Mouse (Mus musculus) liver, embryonic 11.5 days (tissue): ENCODE measurements around the gene Sdc4. TPM values are rescaled to one million over a fixed set of nuclear protein-coding genes. Genes with fewer than 3 reads are reported as not detected.
A peak's percentile ranks its signal among the peaks of the same experiment; 100 is the strongest.

ENCODE experiments used
- ATAC-seq: fragments of 200-750 bp; cut with Nextera tagmentation; replicated peaks from 2 replicates; pipeline ENCODE4 v1.8.0; 2017; ENCODE audit warnings: moderate number of reproducible peaks, mild to moderate bottlenecking, moderate TSS enrichment, moderate library complexity; ENCODE audit not compliant: low FRiP score
- DNase-seq: peaks from one replicate; pipeline ENCODE4 v3.0.0-alpha.2; 2017; ENCODE audit warnings: low spot score
- H3K27ac ChIP-seq: fragments of 300-500 bp; sonication (generic); 2 replicates; pipeline ENCODE4 v1.5.1; 2014; ENCODE audit warnings: mild to moderate bottlenecking, low read depth, low read length, control low read depth
- H3K27me3 ChIP-seq: fragments of 300-500 bp; sonication (generic); replicated peaks from 2 replicates; pipeline ENCODE4 v1.6.1; 2014; ENCODE audit warnings: low read length, mixed read lengths; ENCODE audit not compliant: control insufficient read depth, insufficient read depth
- H3K36me3 ChIP-seq: fragments of 300-500 bp; sonication (generic); 2 replicates; pipeline ENCODE4 v1.6.1; 2014; ENCODE audit warnings: mild to moderate bottlenecking, low read length, moderate library complexity, mixed read lengths; ENCODE audit not compliant: control insufficient read depth, insufficient read depth
- H3K4me1 ChIP-seq: fragments of 300-500 bp; sonication (generic); replicated peaks from 2 replicates; pipeline ENCODE4 v1.6.1; 2014; ENCODE audit warnings: low read length, mixed read lengths; ENCODE audit not compliant: control insufficient read depth, insufficient read depth
- H3K4me2 ChIP-seq: fragments of 300-500 bp; sonication (generic); 2 replicates; pipeline ENCODE4 v1.6.1; 2014; ENCODE audit warnings: mild to moderate bottlenecking, control low read depth, moderate library complexity
- H3K4me3 ChIP-seq: fragments of 300-500 bp; sonication (generic); 2 replicates; pipeline ENCODE4 v1.5.1; 2014; ENCODE audit warnings: low read depth, low read length, control low read depth
- H3K9ac ChIP-seq: fragments of 300-500 bp; sonication (generic); 2 replicates; pipeline ENCODE4 v1.6.1; 2014; ENCODE audit warnings: low read depth, low read length, control low read depth
- H3K9me3 ChIP-seq: fragments of 300-500 bp; sonication (generic); 2 replicates; pipeline ENCODE4 v1.6.1; 2016; ENCODE audit warnings: low read length, inconsistent platforms, mixed read lengths; ENCODE audit not compliant: control insufficient read depth
- WGBS: fragments of 180-500 bp; shearing (Covaris S2); extraction: QIAGEN DNeasy Blood & Tissue Kit; methylation state at CpG from one replicate; pipeline ENCODE4 v1.1.7; 2014; 5-methylcytosine and 5-hydroxymethylcytosine counted together
- polyA plus RNA-seq: library from polyadenylated mRNA; unstranded; fragments of >200 nt; fragmentation: Nextera tagmentation; extraction: Ambion mirVana; gene quantifications from 2 replicates; pipeline ENCODE4 v1.2.1, GENCODE M21; 2014

Sdc4 gene
- polyA plus RNA-seq, 1 experiment from 2014 or later = 38.9 TPM

DNA sequence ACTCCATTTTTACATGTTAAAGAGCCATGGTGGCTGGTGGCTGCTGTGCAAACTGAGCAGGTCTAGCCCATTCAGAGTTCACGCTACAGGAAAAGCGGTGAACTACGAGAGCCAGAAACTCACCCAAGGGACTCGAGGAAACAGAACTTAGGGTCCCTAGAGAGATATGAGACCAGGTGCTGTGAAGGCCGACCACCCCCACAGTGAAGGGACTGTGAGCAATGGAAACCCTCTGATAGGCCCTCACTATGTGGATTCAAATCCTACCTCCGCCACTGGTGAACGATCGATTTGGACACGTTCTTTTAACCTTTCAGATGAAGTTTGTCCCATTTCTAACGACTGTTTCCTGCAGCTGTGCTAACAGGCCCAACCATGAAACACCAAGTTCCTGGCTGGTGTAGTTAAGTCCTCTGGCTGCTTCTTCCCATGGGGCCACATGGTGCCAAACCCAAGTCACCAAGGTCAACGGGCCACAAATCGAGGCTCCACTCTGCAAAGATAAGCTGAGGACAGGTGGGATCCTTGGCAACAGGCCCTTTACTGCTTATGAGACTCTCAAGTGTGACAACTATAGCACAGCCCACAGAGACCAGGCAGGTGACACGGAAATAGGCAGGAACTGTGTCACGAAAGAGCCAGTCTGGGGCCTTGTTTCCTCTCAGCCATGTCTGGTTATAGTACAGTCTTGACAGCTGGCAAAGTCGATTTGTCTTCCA lies 20.9 kb downstream of the Sdc4 start:
- no peak overlapping the region for H3K9ac ChIP-seq
- WGBS = 84% methylated on average over 15 of the region's 15 CpGs
- no peak for ATAC-seq
- no peak overlapping the region for H3K4me2 ChIP-seq
- no peak overlapping the region for H3K27ac ChIP-seq
- no peaks in the 10 kb centered on the region for H3K9me3 ChIP-seq
- peaks cover 3% of the 10 kb centered on the region; the same call in 1 of the 2 replicates for H3K4me1 ChIP-seq
- peaks cover 3% of the 10 kb centered on the region for H3K27me3 ChIP-seq
- peaks cover 10% of the 10 kb centered on the region; the same call in 1 of the 2 replicates for H3K36me3 ChIP-seq
- no peak overlapping the region for H3K4me3 ChIP-seq
- no peak for DNase-seq

DNA sequence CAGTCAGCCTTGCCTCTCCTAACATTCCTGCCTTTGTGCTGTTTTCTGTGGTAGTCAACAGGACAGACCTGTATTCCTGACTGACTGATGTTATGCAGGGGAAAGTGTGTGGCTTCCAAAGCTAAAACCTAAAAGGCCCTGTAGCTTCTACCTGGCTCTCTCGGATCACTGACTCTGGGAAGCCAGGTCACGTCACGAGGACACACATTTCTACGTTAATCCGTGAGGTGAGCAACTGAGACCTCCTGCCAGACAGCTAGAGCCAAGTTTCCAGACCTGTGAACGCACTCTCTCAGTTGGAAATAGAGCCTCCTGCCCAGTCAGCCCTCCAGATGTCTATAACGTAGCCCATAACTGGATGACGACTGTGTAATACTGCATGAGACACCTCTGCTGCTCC lies 21.7 kb downstream of the Sdc4 start:
- Histone ChIP-seq H3K27ac (no peak overlapping the region), H3K4me1 (peaks cover 3% of the 10 kb centered on the region; the same call in 1 of the 2 replicates), H3K36me3 (peaks cover 9% of the 10 kb centered on the region; the same call in 1 of the 2 replicates), H3K9ac (no peak overlapping the region), H3K27me3 (no peaks in the 10 kb centered on the region; the same call in 1 of the 2 replicates), H3K4me3 (no peak overlapping the region), H3K4me2 (no peak overlapping the region), H3K9me3 (no peaks in the 10 kb centered on the region)
- 80% methylated on average over 8 of the region's 8 CpGs for WGBS
- no peak for ATAC-seq
- DNase-seq = no peak

DNA sequence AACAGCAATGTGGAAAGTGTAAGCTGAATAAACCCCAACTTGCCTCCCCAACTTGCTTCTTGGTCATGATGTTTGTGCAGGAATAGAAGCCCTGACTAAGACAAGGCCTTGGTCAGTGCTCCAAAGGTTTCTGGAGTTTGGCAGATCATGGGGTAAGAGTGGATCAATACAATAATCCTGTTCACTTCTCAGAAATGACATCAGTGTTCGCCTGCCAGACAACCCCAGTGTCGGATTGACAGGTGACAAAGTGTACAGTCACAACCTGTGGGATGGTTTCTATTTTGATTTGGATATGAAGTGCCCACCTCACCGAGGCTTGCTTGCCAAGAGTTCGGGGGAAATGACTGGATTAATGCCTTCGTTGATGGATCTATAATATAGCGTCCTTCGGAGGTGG lies 22.4 kb downstream of the Sdc4 start:
- Histone ChIP-seq H3K4me1 (peaks cover under 1% of the 10 kb centered on the region; the same call in 1 of the 2 replicates), H3K9ac (no peak overlapping the region), H3K9me3 (no peaks in the 10 kb centered on the region), H3K36me3 (peaks cover 9% of the 10 kb centered on the region; the same call in 1 of the 2 replicates), H3K4me2 (no peak overlapping the region), H3K4me3 (no peak overlapping the region), H3K27ac (no peak overlapping the region), H3K27me3 (no peaks in the 10 kb centered on the region; the same call in 1 of the 2 replicates)
- WGBS = 85% methylated on average over 7 of the region's 7 CpGs
- ATAC-seq = no peak
- no peak for DNase-seq

DNA sequence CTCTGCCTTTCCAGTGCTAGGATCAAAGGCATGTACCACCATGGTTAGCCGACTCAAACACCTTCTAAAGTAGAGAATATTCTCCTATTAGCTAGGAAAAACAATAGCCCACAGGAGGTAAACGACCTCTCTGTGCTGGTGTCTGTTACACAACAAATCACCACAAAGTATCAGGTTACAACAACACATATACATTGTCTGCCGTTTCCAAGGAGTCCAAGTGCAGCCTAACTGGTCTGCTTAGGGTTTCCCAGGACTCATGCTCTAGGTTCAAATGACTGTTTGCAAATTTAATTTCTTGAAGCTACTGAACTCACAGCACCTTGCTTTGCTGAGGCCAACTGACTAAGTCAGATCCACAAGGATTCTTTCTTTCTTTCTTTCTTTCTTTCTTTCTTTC lies 24.2 kb downstream of the Sdc4 start:
- H3K9ac ChIP-seq = no peak overlapping the region

DNA sequence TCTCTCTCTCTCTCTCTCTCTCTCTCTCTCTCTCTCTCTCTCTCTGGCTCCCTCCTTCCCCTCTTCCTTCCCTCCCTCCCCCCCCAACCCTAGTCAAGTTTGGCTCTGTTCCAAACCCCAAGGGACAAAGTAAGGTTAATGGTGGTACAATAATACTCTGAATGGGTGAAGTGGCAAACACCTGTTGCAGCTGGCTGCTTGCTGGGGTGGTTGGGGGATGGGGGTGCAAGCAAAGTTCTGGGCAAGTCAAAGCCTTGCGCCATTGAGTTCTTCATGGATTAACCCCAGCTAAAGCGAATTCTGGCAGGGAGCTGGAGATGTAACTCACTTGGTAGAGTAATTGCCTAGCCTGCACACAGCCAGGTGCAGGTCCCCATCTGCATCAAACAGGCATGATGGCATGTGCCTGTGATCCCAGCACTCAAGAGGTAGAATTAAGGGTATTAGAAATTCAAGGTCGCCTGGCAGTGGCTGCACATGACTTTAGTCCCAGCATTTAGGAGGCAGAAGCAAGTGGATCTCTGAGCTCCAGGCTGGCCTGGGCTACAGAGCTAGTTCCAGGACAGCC lies 25.3 kb downstream of the Sdc4 start:
- ATAC-seq (no peak), DNase-seq (no peak)
- H3K36me3 ChIP-seq = no peaks in the 10 kb centered on the region
- no peaks in the 10 kb centered on the region for H3K9me3 ChIP-seq
- WGBS = 30% methylated on average over 3 of the region's 3 CpGs
- H3K4me1 ChIP-seq = no peaks in the 10 kb centered on the region
- no peak overlapping the region for H3K9ac ChIP-seq
- H3K27me3 ChIP-seq = peaks cover 14% of the 10 kb centered on the region
- no peak overlapping the region for H3K4me3 ChIP-seq
- no peak overlapping the region for H3K4me2 ChIP-seq
- no peak overlapping the region for H3K27ac ChIP-seq

More for the DNA sequence above, 24.2 kb downstream of the Sdc4 start:
- Histone ChIP-seq H3K36me3 (peaks cover 9% of the 10 kb centered on the region; the same call in 1 of the 2 replicates), H3K9me3 (no peaks in the 10 kb centered on the region), H3K4me1 (no peaks in the 10 kb centered on the region), H3K4me3 (no peak overlapping the region), H3K27me3 (peaks cover 5% of the 10 kb centered on the region), H3K27ac (no peak overlapping the region), H3K4me2 (no peak overlapping the region)
- DNase-seq (no peak), ATAC-seq (no peak)
- 13% methylated on average over 3 of the region's 3 CpGs for WGBS

DNA sequence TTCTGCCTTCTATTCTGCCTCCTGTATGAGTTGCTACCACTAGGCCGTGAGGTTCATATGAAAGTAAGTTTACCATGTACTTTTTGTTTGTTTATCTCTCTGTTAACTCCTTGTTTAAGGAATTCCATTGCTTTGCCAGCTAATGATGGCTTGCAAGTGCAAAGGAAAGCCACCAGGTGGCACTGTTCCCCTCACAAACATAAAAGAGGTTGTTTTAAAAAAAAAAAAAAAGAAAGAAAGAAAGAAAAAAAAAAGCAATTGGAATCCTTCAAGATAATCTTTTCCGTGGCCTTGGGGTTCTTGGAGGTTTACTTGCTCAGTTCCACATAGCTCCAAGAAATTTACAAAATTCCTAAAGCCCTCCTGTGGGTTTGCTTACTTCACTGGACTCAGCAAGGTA lies 26.5 kb downstream of the Sdc4 start:
- no peak for ATAC-seq
- H3K36me3 ChIP-seq = no peaks in the 10 kb centered on the region
- no peaks in the 10 kb centered on the region for H3K4me1 ChIP-seq
- no peak overlapping the region for H3K9ac ChIP-seq
- H3K27me3 ChIP-seq = peaks cover 14% of the 10 kb centered on the region
- no peak overlapping the region for H3K4me3 ChIP-seq
- H3K4me2 ChIP-seq = no peak overlapping the region
- no peak overlapping the region for H3K27ac ChIP-seq
- no peaks in the 10 kb centered on the region for H3K9me3 ChIP-seq
- no peak for DNase-seq
- WGBS = 1% methylated on average over 2 of the region's 2 CpGs

DNA sequence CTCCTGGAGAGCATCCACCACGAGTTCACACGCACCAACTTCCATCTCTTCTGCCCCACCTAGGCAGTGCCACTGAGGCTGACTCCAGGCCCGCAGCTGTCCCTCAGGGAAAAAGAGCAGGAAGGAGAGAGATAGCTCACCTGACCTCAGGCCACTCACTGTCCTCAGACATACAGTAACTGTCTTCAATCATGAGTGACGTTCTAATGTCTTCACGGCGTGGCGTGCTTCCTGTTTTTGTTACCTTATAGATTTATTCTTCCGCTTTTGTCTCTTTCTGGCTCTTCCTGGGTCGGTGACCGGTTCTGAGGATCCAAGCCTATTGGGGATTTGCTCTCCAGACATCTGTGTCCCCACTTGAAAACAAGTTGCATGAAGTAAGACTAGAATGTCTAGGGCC lies 29.1 kb downstream of the Sdc4 start:
- H3K27me3 ChIP-seq = peaks cover 25% of the 10 kb centered on the region
- H3K4me2 ChIP-seq = peak overlapping the region; percentile 44; the same call in 1 of the 2 replicates
- no peak overlapping the region for H3K27ac ChIP-seq
- DNase-seq = no peak
- no peaks in the 10 kb centered on the region for H3K4me1 ChIP-seq
- 57% methylated on average over 10 of the region's 10 CpGs for WGBS
- no peaks in the 10 kb centered on the region for H3K36me3 ChIP-seq
- no peaks in the 10 kb centered on the region for H3K9me3 ChIP-seq
- H3K4me3 ChIP-seq = peak overlapping the region; percentile 21; the same call in 1 of the 2 replicates
- no peak overlapping the region for H3K9ac ChIP-seq
- no peak for ATAC-seq

DNA sequence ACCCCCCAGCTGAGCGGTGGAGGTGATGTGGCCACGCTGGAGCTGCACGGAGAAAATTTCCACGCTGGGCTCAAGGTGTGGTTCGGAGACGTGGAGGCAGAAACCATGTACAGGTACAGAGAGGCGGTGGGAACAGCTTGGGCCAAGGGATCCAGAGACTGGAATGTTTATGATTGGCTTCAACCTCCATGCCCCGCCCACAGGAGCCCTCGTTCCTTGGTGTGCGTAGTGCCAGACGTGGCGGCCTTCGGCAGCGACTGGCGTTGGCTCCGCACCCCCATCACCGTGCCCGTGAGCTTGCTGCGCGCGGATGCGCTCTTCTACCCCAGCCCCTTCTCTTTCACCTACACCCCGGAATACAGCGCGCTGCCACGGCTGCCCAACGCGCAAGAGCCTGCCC lies 29.5 kb downstream of the Sdc4 start:
- 25% methylated on average over 28 of the region's 28 CpGs for WGBS
- Histone ChIP-seq H3K4me3 (peak overlapping the region; percentile 21; the same call in 1 of the 2 replicates), H3K4me1 (no peaks in the 10 kb centered on the region), H3K27ac (no peak overlapping the region), H3K36me3 (no peaks in the 10 kb centered on the region), H3K9me3 (no peaks in the 10 kb centered on the region), H3K9ac (no peak overlapping the region), H3K27me3 (peaks cover 29% of the 10 kb centered on the region), H3K4me2 (peak overlapping the region; percentile 44; the same call in 1 of the 2 replicates)
- DNase-seq (no peak), ATAC-seq (no peak)
